Mouse (Mus musculus) lung, adult 2 months (tissue): Measurements from ENCODE around the gene Mlh3.

ENCODE experiments used
- CTCF ChIP-seq: fragments of 200-500 bp; IDR thresholded peaks from 2 replicates; pipeline ENCODE4 v1.5.1; 2011; ENCODE audit warnings: mild to moderate bottlenecking, low read length, control low read depth; ENCODE audit not compliant: insufficient read depth
- POLR2A ChIP-seq: fragments of 200-500 bp; IDR thresholded peaks from 2 replicates; pipeline ENCODE4 v1.6.1; 2011; ENCODE audit warnings: low read depth, mild to moderate bottlenecking, control low read depth, low read length, borderline replicate concordance; ENCODE audit errors: extremely low read depth

DNA sequence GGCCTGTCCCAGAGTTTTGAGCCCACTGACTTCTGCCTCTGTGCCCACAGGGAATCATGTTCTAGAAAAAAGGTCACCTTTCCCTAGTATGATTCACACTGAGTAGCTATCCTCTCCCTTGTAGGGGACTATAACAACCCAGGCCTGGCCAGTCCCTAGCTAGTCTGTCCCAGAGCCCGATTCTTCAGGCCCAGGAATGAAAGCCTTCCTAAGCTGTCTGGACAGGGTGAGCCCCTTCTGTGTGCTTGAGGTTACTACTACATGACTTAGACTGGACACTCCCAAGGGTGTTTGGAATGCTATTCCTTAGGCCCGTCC is 68.6 kb downstream of the Mlh3 start:
- no peak for TF ChIP-seq CTCF
- TF ChIP-seq POLR2A, result no peak
